8 mouse cellular contexts compared by ENCODE assay signal in the genomic region with DNA sequence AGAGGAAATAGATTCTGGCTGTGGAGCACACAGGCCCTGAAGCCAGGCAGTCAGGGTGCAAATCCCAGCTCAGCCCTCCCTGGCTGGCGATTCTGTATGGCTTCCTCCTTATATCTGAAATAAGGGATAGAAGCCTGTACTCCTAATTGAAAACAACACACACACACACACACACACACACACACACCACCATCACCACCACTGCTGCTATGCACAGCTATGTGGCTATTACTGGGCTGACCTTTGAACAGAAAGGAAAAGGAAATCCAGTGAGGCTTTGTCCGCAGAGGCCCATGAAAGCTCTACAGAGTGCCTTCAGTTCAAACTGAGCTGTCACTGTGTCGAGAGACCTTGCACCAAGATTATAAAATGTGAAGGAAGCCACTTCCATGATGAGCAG.
DNase-seq lines count a peak whose midpoint lies in the region; ATAC-seq and TF ChIP-seq lines count a peak whose summit lies in the region.

No protein-coding gene starts in this region.

- no peak for DNase-seq in gastrocnemius, adult 2 months
- no peak for DNase-seq in gastrocnemius, postnatal 36 days
- DNase-seq in adipocyte (ENCODE audit: low spot score), result peak; percentile 43
- DNase-seq in liver, embryonic 13.5 days, result no peak
- no peak for DNase-seq in spleen, adult 18-20 months
- no peak for DNase-seq in urinary bladder, adult 18-20 months (ENCODE audit: low spot score in 2 of 2)

- H3K9me3 ChIP-seq in hindbrain, embryonic 13.5 days, result no peaks in the 10 kb centered on the region
- no peaks in the 10 kb centered on the region for H3K9me3 ChIP-seq in liver, embryonic 13.5 days (replicated peaks)

- H3K27me3 ChIP-seq in hindbrain, embryonic 13.5 days, result no peaks in the 10 kb centered on the region
- no peaks in the 10 kb centered on the region for H3K27me3 ChIP-seq in liver, embryonic 13.5 days

- WGBS in hindbrain, embryonic 13.5 days, result 57% methylated on average over 3 of the region's 3 CpGs
- WGBS in liver, embryonic 13.5 days (ENCODE audit: insufficient replicate concordance), result 75% methylated on average over 3 of the region's 3 CpGs

- ATAC-seq in hindbrain, embryonic 13.5 days (ENCODE audit: low FRiP score), result no peak
- no peak for ATAC-seq in liver, embryonic 13.5 days (ENCODE audit: low read depth)
- no peak for ATAC-seq in megakaryocyte-erythroid progenitor cell, adult 5-6 weeks (replicated peaks; ENCODE audit: low FRiP score, low TSS enrichment, poor library complexity, severe bottlenecking)

- intact Hi-C loops in gastrocnemius, adult 2 months (cut with DNase I), result no loop called here
- intact Hi-C loops in gastrocnemius, postnatal 36 days (cut with DNase I), result no loop called here

- TF ChIP-seq CTCF in gastrocnemius, adult 2 months (IDR thresholded peaks at IDR 0.05), result no peak

- H3K9ac ChIP-seq in hindbrain, embryonic 13.5 days, result 0 out of 2 replicates have a peak overlapping the region, but pooled peaks have one; percentile 47
- peak overlapping the region; percentile 35; the same call in 1 of the 2 replicates for H3K9ac ChIP-seq in liver, embryonic 13.5 days

- peaks cover 94% of the 10 kb centered on the region for H3K4me1 ChIP-seq in hindbrain, embryonic 13.5 days (replicated peaks)
- peaks cover 97% of the 10 kb centered on the region for H3K4me1 ChIP-seq in liver, embryonic 13.5 days (replicated peaks)

- no peaks in the 10 kb centered on the region for H3K36me3 ChIP-seq in hindbrain, embryonic 13.5 days
- H3K36me3 ChIP-seq in liver, embryonic 13.5 days, result 0 out of 2 replicates have a peak, but pooled peaks cover 6% of the 10 kb centered on the region

- H3K4me2 ChIP-seq in hindbrain, embryonic 13.5 days, result no peak overlapping the region
- H3K4me2 ChIP-seq in liver, embryonic 13.5 days, result peak overlapping the region; percentile 36

- peak overlapping the region; percentile 86 for H3K27ac ChIP-seq in gastrocnemius, adult 2 months
- H3K27ac ChIP-seq in hindbrain, embryonic 13.5 days, result peak overlapping the region; percentile 81
- peak overlapping the region; percentile 95 for H3K27ac ChIP-seq in liver, embryonic 13.5 days

- peak overlapping the region; percentile 43 for H3K4me3 ChIP-seq in gastrocnemius, adult 2 months
- H3K4me3 ChIP-seq in hindbrain, embryonic 13.5 days, result no peak overlapping the region
- no peak overlapping the region for H3K4me3 ChIP-seq in liver, embryonic 13.5 days (replicated peaks)
